Mouse (Mus musculus): ENCODE data around the gene Ddc. TPM values are rescaled to one million over a fixed set of nuclear protein-coding genes. Genes with fewer than 3 reads are reported as not detected.

Gene Ddc
- polyA plus RNA-seq, 1 experiment from 2014 or later: 21.7 TPM

DNA sequence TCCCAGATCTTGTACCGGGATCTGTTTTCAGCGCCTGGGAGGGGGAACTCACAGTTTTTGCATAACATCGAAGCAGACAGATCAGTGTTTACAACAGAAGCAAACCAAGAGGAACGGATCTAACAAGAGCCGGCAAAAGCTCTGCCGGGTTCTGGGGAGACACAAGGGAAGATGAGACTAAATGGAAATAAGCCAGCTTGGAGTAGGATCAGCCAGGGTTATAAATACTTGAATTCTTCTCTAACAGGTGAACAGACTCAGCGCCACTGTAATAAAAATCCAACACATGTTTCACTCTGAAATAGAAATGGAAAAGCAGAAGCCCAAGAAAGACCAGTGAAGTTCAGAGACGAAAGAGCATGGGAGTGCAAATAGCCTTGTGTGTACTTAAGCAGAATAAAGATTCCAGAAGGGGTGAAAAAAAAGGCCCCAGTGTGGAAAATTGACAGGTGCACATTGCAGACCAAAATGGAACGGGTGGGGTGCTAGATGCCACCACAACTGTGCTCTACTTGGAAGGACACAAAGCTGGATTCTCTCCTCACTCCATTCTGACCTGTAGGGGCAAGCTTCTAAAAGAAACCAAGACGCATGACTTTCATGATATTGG lies 4.8 kb downstream of the Ddc start:
- WGBS: 49% methylated on average over 10 of the region's 10 CpGs
- no peaks in the 10 kb centered on the region for H3K36me3 ChIP-seq (ENCODE audit: control insufficient read depth, insufficient read depth, low read length)
- H3K27me3 ChIP-seq (ENCODE audit: control insufficient read depth, insufficient read depth, low read depth, low read length): no peaks in the 10 kb centered on the region
- no peaks in the 10 kb centered on the region for H3K9me3 ChIP-seq (replicated peaks; ENCODE audit: control insufficient read depth, low read length, poor library complexity, severe bottlenecking)
- no peak overlapping the region for H3K4me3 ChIP-seq (ENCODE audit: low read depth, low read length)
- H3K27ac ChIP-seq (ENCODE audit: low read length): no peak overlapping the region
- no peak overlapping the region for H3K4me2 ChIP-seq (ENCODE audit: low read length)
- no peak for ATAC-seq
- H3K4me1 ChIP-seq (ENCODE audit: control insufficient read depth, insufficient read depth, low read length): peaks cover 2% of the 10 kb centered on the region; the same call in 1 of the 2 replicates
- no peak overlapping the region for H3K9ac ChIP-seq (ENCODE audit: low read depth, low read length)

DNA sequence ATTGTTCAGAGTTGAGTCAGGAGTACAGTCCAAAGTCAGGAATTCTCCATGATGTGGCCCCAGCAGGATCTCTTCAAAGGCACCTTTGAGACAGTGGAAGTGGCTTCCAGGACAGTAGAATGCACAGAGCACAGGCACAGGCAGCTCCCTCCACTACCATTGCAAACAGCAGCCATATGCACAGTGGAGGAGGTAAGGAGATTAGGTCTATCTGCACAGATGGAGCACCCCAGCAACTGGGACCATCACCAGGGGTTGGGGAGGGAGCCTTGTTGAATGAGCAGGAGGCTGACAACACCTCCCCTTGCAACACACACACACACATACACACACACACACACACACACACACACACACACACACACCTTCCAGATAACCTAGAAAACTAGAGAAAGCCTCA lies 6.1 kb downstream of the Ddc start:
- no peak for ATAC-seq
- peaks cover 2% of the 10 kb centered on the region; the same call in 1 of the 2 replicates for H3K4me1 ChIP-seq (ENCODE audit: control insufficient read depth, insufficient read depth, low read length)
- no peaks in the 10 kb centered on the region for H3K36me3 ChIP-seq (ENCODE audit: control insufficient read depth, insufficient read depth, low read length)
- no peak overlapping the region for H3K9ac ChIP-seq (ENCODE audit: low read depth, low read length)
- H3K27me3 ChIP-seq (ENCODE audit: control insufficient read depth, insufficient read depth, low read depth, low read length): no peaks in the 10 kb centered on the region
- no peak overlapping the region for H3K27ac ChIP-seq (ENCODE audit: low read length)
- H3K4me2 ChIP-seq (ENCODE audit: low read length): no peak overlapping the region
- H3K4me3 ChIP-seq (ENCODE audit: low read depth, low read length): no peak overlapping the region
- H3K9me3 ChIP-seq (replicated peaks; ENCODE audit: control insufficient read depth, low read length, poor library complexity, severe bottlenecking): no peaks in the 10 kb centered on the region

DNA sequence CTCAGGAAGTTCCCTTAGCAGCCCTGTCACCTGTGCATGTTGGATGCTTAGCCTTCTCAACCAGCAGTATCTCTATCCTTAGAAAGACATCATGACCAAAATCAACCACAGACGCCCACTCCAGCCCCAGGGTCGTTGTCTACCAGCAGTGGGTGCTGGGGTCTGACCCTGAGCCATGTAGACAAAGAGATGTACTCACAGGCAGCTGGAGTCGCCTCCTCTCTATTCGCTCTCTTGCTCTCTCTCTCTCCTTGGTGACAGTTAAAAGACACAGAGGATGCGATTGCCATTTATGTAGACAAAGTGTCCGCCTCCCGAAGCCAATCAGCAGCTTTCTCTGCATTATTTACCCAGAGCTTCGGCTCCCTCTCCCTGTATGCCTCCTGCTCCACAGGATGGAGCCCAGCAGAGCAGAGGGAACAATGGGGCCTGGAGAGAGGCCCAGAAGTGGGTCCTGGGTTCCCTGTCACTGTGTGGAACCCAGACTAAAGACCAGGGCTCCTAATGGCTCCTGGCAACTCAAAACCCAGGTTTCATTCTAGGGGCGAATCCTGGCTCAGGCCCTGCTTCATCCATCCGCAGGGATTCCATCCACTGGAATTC lies 7.7 kb downstream of the Ddc start:
- ATAC-seq: no peak; the same call in 1 of the 2 replicates
- no peak overlapping the region for H3K4me3 ChIP-seq (ENCODE audit: low read depth, low read length)
- H3K4me2 ChIP-seq (ENCODE audit: low read length): no peak overlapping the region
- no peaks in the 10 kb centered on the region for H3K27me3 ChIP-seq (ENCODE audit: control insufficient read depth, insufficient read depth, low read depth, low read length)
- H3K9me3 ChIP-seq (replicated peaks; ENCODE audit: control insufficient read depth, low read length, poor library complexity, severe bottlenecking): no peaks in the 10 kb centered on the region
- H3K9ac ChIP-seq (ENCODE audit: low read depth, low read length): no peak overlapping the region; the same call in 1 of the 2 replicates
- H3K27ac ChIP-seq (ENCODE audit: low read length): peak overlapping the region; percentile 2; the same call in 1 of the 2 replicates
- 49% methylated on average over 10 of the region's 10 CpGs for WGBS
- H3K36me3 ChIP-seq (ENCODE audit: control insufficient read depth, insufficient read depth, low read length): no peaks in the 10 kb centered on the region
- H3K4me1 ChIP-seq (ENCODE audit: control insufficient read depth, insufficient read depth, low read length): peaks cover 2% of the 10 kb centered on the region; the same call in 1 of the 2 replicates

DNA sequence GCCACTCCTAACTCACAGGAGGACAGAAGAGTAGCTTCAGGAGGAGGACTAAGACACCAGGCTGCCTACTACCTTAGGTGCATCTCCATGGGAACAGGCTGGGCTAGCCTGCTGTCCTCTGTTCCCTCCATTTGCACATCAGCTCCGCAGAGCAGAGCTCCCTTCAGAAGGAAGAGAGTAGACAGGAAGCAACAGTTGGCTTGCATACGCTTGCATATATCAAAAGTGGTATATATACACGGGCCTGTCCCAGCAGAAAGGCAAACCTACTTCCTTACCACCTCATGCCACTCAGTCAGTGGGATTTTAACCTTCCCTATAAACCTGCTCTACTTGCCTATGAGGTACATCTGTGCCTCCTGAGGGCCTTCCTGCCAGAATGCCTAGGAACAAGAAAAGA lies 9.2 kb downstream of the Ddc start:
- Histone ChIP-seq H3K27ac (ENCODE audit: low read length) (0 out of 2 replicates have a peak overlapping the region, but pooled peaks have one; percentile 14), H3K27me3 (ENCODE audit: control insufficient read depth, insufficient read depth, low read depth, low read length) (no peaks in the 10 kb centered on the region), H3K9ac (ENCODE audit: low read depth, low read length) (no peak overlapping the region), H3K36me3 (ENCODE audit: control insufficient read depth, insufficient read depth, low read length) (no peaks in the 10 kb centered on the region), H3K4me2 (ENCODE audit: low read length) (no peak overlapping the region), H3K4me1 (ENCODE audit: control insufficient read depth, insufficient read depth, low read length) (peaks cover 8% of the 10 kb centered on the region), H3K9me3 (replicated peaks; ENCODE audit: control insufficient read depth, low read length, poor library complexity, severe bottlenecking) (no peaks in the 10 kb centered on the region), H3K4me3 (ENCODE audit: low read depth, low read length) (no peak overlapping the region)
- WGBS: 86% methylated on average over 3 of the region's 3 CpGs
- no peak for ATAC-seq

DNA sequence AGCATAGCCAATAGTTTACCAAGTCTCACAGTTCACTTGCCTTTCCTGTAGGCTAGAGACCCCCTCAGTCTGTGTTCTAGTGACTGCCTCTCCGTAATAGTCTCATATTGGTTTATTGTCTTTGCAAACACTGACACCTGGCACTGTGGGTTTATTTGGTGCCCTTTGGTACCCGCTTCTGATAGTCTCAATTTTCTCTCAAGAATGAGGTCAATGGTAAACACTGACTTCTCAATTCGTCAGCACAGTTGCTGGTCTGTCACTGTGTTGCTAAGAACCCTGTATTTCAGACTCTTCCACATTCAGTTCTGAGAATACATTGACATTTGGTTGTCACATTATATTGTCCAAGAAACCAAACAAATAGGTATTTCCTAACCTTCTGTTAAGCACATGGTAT lies 9.9 kb downstream of the Ddc start:
- Histone ChIP-seq H3K4me1 (ENCODE audit: control insufficient read depth, insufficient read depth, low read length) (peaks cover 8% of the 10 kb centered on the region), H3K9ac (ENCODE audit: low read depth, low read length) (no peak overlapping the region), H3K36me3 (ENCODE audit: control insufficient read depth, insufficient read depth, low read length) (no peaks in the 10 kb centered on the region), H3K27ac (ENCODE audit: low read length) (no peak overlapping the region), H3K27me3 (ENCODE audit: control insufficient read depth, insufficient read depth, low read depth, low read length) (no peaks in the 10 kb centered on the region), H3K4me2 (ENCODE audit: low read length) (no peak overlapping the region), H3K4me3 (ENCODE audit: low read depth, low read length) (no peak overlapping the region), H3K9me3 (replicated peaks; ENCODE audit: control insufficient read depth, low read length, poor library complexity, severe bottlenecking) (no peaks in the 10 kb centered on the region)
- no peak for ATAC-seq
- 86% methylated on average over 3 of the region's 3 CpGs for WGBS

DNA sequence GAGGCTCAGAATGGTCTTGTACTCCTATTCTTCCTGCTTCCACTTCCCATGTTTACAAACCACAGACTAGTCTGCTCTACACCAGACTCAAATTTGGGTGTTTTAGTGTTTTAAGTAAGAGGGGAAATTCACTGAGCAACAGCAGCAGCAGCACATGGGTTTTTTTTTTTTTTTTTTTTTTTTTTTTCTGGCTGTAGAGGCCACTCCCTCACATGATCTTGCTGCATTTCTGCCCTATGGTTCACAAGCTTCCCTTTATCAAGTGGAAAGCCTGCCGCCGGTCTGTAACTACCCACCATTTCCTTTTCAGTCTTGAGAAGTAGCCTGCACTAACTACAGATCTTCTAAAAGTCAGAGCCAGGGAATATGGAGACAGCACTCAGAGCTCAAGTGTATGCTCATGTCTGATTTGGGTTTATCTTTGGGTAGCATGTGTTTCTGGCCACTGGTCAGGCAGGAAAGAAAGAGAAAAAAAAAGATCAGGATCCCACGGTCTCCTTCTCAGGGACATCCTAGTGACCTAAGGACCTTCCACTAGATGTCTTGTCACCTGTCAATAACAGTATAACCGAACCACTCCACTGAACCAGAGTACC lies 11.4 kb downstream of the Ddc start:
- no peak overlapping the region for H3K4me3 ChIP-seq (ENCODE audit: low read depth, low read length)
- ATAC-seq: no peak
- H3K36me3 ChIP-seq (ENCODE audit: control insufficient read depth, insufficient read depth, low read length): no peaks in the 10 kb centered on the region
- H3K27me3 ChIP-seq (ENCODE audit: control insufficient read depth, insufficient read depth, low read depth, low read length): no peaks in the 10 kb centered on the region
- peaks cover 8% of the 10 kb centered on the region for H3K4me1 ChIP-seq (ENCODE audit: control insufficient read depth, insufficient read depth, low read length)
- WGBS: 55% methylated on average over 4 of the region's 4 CpGs
- H3K27ac ChIP-seq (ENCODE audit: low read length): no peak overlapping the region
- no peak overlapping the region for H3K9ac ChIP-seq (ENCODE audit: low read depth, low read length)
- H3K9me3 ChIP-seq (replicated peaks; ENCODE audit: control insufficient read depth, low read length, poor library complexity, severe bottlenecking): no peaks in the 10 kb centered on the region
- H3K4me2 ChIP-seq (ENCODE audit: low read length): no peak overlapping the region

DNA sequence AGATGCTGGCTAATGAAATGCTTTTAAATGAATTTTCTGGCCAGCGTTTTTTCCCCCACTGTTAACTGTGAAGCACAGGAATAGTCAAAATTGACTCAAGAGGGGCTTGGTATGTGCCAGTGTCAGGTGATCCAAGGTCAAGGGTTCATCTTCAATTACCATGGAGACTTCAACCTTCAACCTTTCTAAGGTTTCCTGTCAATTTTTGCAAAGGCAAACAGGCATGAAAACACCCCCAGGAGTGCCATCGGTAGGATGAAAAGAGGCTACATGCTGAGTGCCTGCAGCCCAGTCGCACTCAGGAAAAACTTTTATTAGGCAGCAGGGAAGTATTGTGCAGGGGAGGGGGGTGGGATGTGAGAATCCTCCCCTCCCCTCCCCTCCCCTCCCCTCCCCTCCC lies 12.0 kb downstream of the Ddc start:
- H3K9ac ChIP-seq (ENCODE audit: low read depth, low read length): no peak overlapping the region
- 13% methylated on average over 3 of the region's 3 CpGs for WGBS
- H3K9me3 ChIP-seq (replicated peaks; ENCODE audit: control insufficient read depth, low read length, poor library complexity, severe bottlenecking): no peaks in the 10 kb centered on the region
- ATAC-seq: no peak
- no peaks in the 10 kb centered on the region for H3K36me3 ChIP-seq (ENCODE audit: control insufficient read depth, insufficient read depth, low read length)
- H3K27me3 ChIP-seq (ENCODE audit: control insufficient read depth, insufficient read depth, low read depth, low read length): no peaks in the 10 kb centered on the region
- H3K4me1 ChIP-seq (ENCODE audit: control insufficient read depth, insufficient read depth, low read length): peaks cover 8% of the 10 kb centered on the region
- H3K4me3 ChIP-seq (ENCODE audit: low read depth, low read length): no peak overlapping the region
- H3K27ac ChIP-seq (ENCODE audit: low read length): no peak overlapping the region
- H3K4me2 ChIP-seq (ENCODE audit: low read length): no peak overlapping the region

DNA sequence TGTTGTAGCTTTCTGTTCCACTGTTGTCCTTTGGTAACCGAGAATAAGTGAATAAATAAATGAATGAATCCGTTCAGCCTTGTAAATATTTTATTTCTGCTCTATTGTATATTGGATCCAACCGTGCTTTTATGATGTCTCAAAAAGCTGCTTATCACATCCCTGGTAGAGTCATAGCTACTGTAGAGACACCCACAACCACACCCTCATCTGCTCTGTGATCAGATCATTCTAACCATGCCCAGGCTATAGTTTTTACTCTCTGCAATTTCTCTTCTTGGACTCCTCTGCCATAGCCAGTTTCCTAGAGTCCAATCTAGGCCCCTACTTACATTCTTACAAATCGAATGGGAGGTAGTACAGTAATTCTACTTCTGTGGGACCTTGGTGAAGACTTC lies 12.7 kb downstream of the Ddc start:
- H3K4me3 ChIP-seq (ENCODE audit: low read depth, low read length): no peak overlapping the region
- H3K4me2 ChIP-seq (ENCODE audit: low read length): no peak overlapping the region
- no peaks in the 10 kb centered on the region for H3K27me3 ChIP-seq (ENCODE audit: control insufficient read depth, insufficient read depth, low read depth, low read length)
- H3K27ac ChIP-seq (ENCODE audit: low read length): no peak overlapping the region
- H3K9me3 ChIP-seq (replicated peaks; ENCODE audit: control insufficient read depth, low read length, poor library complexity, severe bottlenecking): no peaks in the 10 kb centered on the region
- peaks cover 6% of the 10 kb centered on the region for H3K4me1 ChIP-seq (ENCODE audit: control insufficient read depth, insufficient read depth, low read length)
- WGBS: 67% methylated on average over 4 of the region's 4 CpGs
- no peak for ATAC-seq
- H3K36me3 ChIP-seq (ENCODE audit: control insufficient read depth, insufficient read depth, low read length): no peaks in the 10 kb centered on the region
- H3K9ac ChIP-seq (ENCODE audit: low read depth, low read length): no peak overlapping the region

DNA sequence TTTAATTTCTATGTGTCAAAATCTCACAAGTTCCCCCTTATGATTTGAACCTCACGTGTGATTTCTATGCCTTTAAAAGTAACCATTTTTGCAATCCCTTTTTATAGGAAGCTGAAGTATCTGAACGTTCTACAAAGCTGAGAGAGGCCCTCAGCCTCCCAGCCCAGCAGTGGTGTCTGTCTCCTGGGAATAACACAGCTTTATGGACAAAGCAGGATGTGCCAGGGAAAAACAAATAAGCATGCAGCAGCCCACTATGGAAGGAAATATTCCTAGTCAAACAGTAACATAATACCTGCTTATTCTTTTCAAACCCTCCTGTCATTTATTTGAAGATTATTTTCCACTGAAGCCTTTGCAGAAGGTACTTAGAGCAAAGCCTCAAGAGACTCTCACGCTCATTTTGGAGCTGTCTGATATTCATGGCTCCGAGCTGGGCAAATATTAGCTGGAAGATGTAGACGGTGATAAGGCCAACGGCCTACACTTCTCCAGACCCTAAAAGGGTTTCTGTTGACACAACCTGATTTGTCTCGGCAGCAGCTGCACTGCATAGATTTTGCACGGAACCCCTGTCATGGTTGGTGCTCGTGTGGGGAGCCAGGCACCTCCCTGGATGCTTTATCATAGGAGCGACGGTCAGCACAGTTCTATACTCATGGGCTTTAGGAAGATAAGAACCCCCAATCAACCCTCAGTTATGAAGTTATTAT lies 13.3 kb downstream of the Ddc start:
- ATAC-seq: peak; percentile 54
- WGBS: 37% methylated on average over 11 of the region's 11 CpGs
- no peaks in the 10 kb centered on the region for H3K36me3 ChIP-seq (ENCODE audit: control insufficient read depth, insufficient read depth, low read length)

More for the DNA sequence above, 13.3 kb downstream of the Ddc start:
- Histone ChIP-seq H3K4me3 (ENCODE audit: low read depth, low read length) (no peak overlapping the region), H3K27me3 (ENCODE audit: control insufficient read depth, insufficient read depth, low read depth, low read length) (no peaks in the 10 kb centered on the region), H3K9ac (ENCODE audit: low read depth, low read length) (no peak overlapping the region), H3K4me1 (ENCODE audit: control insufficient read depth, insufficient read depth, low read length) (peaks cover 6% of the 10 kb centered on the region), H3K27ac (ENCODE audit: low read length) (peak overlapping the region; percentile 18; the same call in 1 of the 2 replicates), H3K9me3 (replicated peaks; ENCODE audit: control insufficient read depth, low read length, poor library complexity, severe bottlenecking) (no peaks in the 10 kb centered on the region), H3K4me2 (ENCODE audit: low read length) (no peak overlapping the region)

Measured in midbrain, embryonic 16.5 days (tissue).